Mouse (Mus musculus) liver, embryonic 14.5 days (tissue): ENCODE results near the gene Crhr2. TPM values are rescaled to one million over a fixed set of nuclear protein-coding genes. Genes with fewer than 3 reads are reported as not detected.

Experiments
- ATAC-seq: fragments of 200-750 bp; cut with Nextera tagmentation; 2 replicates; pipeline ENCODE4 v1.8.0; 2017; ENCODE audit warnings: moderate number of reproducible peaks, mild to moderate bottlenecking, moderate library complexity; ENCODE audit not compliant: insufficient read depth
- DNase-seq, 3 experiments: peaks; one replicate each; pipeline ENCODE4 v3.0.0-alpha.2; 2012 to 2013; ENCODE audit warnings: low read depth in 3 of 3, low spot score in 3 of 3
- H3K27ac ChIP-seq: fragments of 300-500 bp; sonication (generic); 2 replicates; pipeline ENCODE4 v1.5.1; 2014; ENCODE audit warnings: moderate library complexity, mild to moderate bottlenecking, control low read depth, inconsistent platforms
- H3K27me3 ChIP-seq: fragments of 300-500 bp; sonication (generic); 2 replicates; pipeline ENCODE4 v1.6.1; 2014; ENCODE audit warnings: mild to moderate bottlenecking, low read length, moderate library complexity; ENCODE audit not compliant: control insufficient read depth, insufficient read depth
- H3K36me3 ChIP-seq: fragments of 300-500 bp; sonication (generic); replicated peaks from 2 replicates; pipeline ENCODE4 v1.6.1; 2014; ENCODE audit warnings: low read depth; ENCODE audit not compliant: control insufficient read depth, insufficient read depth
- H3K4me1 ChIP-seq, 2 experiments: fragments of 200-500 bp in 1 of 2; fragments of 300-500 bp in 1 of 2; sonication (generic) in 1 of 2; replicated peaks; 2 replicates each; pipeline ENCODE4 v1.6.1; 2012 to 2014; ENCODE audit warnings: antibody characterized with exemption in 1 of 2, inconsistent platforms in 1 of 2, low read length in 1 of 2; ENCODE audit not compliant: control insufficient read depth in 2 of 2, insufficient read depth in 2 of 2
- H3K4me2 ChIP-seq: fragments of 300-500 bp; sonication (generic); 2 replicates; pipeline ENCODE4 v1.6.1; 2014; ENCODE audit warnings: low read depth, mild to moderate bottlenecking, control low read depth, moderate library complexity
- H3K4me3 ChIP-seq, 2 experiments: fragments of 200-500 bp in 1 of 2; fragments of 300-500 bp in 1 of 2; sonication (generic) in 1 of 2; 2 replicates each; pipeline ENCODE4 v1.5.1; 2012 to 2014; ENCODE audit warnings: low read depth in 2 of 2, low read length in 2 of 2, mild to moderate bottlenecking in 2 of 2, control low read depth in 1 of 2, inconsistent platforms in 1 of 2, moderate library complexity in 1 of 2; ENCODE audit not compliant: insufficient read depth in 1 of 2
- H3K9ac ChIP-seq: fragments of 300-500 bp; sonication (generic); replicated peaks from 2 replicates; pipeline ENCODE4 v1.6.1; 2014; ENCODE audit warnings: mild to moderate bottlenecking, control low read depth, moderate library complexity
- H3K9me3 ChIP-seq: fragments of 300-500 bp; sonication (generic); 2 replicates; pipeline ENCODE4 v1.6.1; 2016; ENCODE audit warnings: low read length, mixed read lengths; ENCODE audit not compliant: control insufficient read depth
- CTCF ChIP-seq: IDR thresholded peaks from 2 replicates; pipeline ENCODE4 v1.5.1; 2016; ENCODE audit warnings: antibody characterized with exemption, low read depth, control low read depth
- EP300 ChIP-seq: IDR thresholded peaks from 2 replicates; pipeline ENCODE4 v1.6.1; 2016; ENCODE audit warnings: antibody characterized with exemption, low read depth
- WGBS: fragments of 180-500 bp; shearing (Covaris S2); extraction: QIAGEN DNeasy Blood & Tissue Kit; methylation state at CpG from one replicate; pipeline ENCODE4 v1.1.7; 2014; ENCODE audit not compliant: insufficient replicate concordance; 5-methylcytosine and 5-hydroxymethylcytosine counted together
- polyA plus RNA-seq, 2 experiments: library from polyadenylated mRNA; depleted of rRNA in 1 of 2; stranded (reverse) in 1 of 2; unstranded in 1 of 2; fragments of >200 nt; fragmentation: Nextera tagmentation in 1 of 2; extraction: Ambion mirVana in 1 of 2; gene quantifications; 2 replicates each; pipeline versions ENCODE4 v1.2.1 to v1.2.3; 2012 to 2014

Crhr2 gene
- polyA plus RNA-seq, 2 experiments: 0.30 to 0.73 TPM

- Histone ChIP-seq H3K9ac (no peak overlapping the region), H3K4me3 (no peak overlapping the region), H3K4me1 (no peaks in the 10 kb centered on the region), H3K4me2 (no peak overlapping the region), H3K9me3 (no peaks in the 10 kb centered on the region), H3K27me3 (no peaks in the 10 kb centered on the region), H3K27ac (no peak overlapping the region), H3K36me3 (no peaks in the 10 kb centered on the region)
- DNase-seq (no peak), ATAC-seq (no peak)
- TF ChIP-seq EP300 (no peak), CTCF (no peak)
These were observed 4.4 kb downstream of the Crhr2 start for GRCm38 (mm10) chr6:55128391-55128790.

- Histone ChIP-seq H3K27me3 (no peaks in the 10 kb centered on the region), H3K4me1 (no peaks in the 10 kb centered on the region), H3K36me3 (no peaks in the 10 kb centered on the region), H3K4me3 (no peak overlapping the region), H3K9ac (no peak overlapping the region), H3K9me3 (no peaks in the 10 kb centered on the region), H3K4me2 (no peak overlapping the region), H3K27ac (no peak overlapping the region)
- WGBS: 60% methylated on average over 5 of the region's 5 CpGs
- no peak for ATAC-seq
- no peak for DNase-seq
- TF ChIP-seq CTCF (no peak), EP300 (no peak)
These were observed 6.2 kb downstream of the Crhr2 start for GRCm38 (mm10) chr6:55126576-55126975.

- H3K9me3 ChIP-seq: no peaks in the 10 kb centered on the region
- H3K9ac ChIP-seq: no peak overlapping the region
- ATAC-seq (no peak), DNase-seq (no peak)
- no peak overlapping the region for H3K27ac ChIP-seq
- H3K36me3 ChIP-seq: no peaks in the 10 kb centered on the region
- TF ChIP-seq EP300 (no peak), CTCF (no peak)
- WGBS: 15% methylated on average over 4 of the region's 4 CpGs
- H3K4me1 ChIP-seq: no peaks in the 10 kb centered on the region
- peaks cover 12% of the 10 kb centered on the region for H3K27me3 ChIP-seq
- no peak overlapping the region for H3K4me2 ChIP-seq
- no peak overlapping the region for H3K4me3 ChIP-seq
These were observed 9.8 kb downstream of the Crhr2 start for GRCm38 (mm10) chr6:55123056-55123455.

GRCm38 (mm10) chr6:55117325-55118109 is 15.3 kb downstream of the Crhr2 start:
- Histone ChIP-seq H3K4me3 (peak overlapping the region in 1 of 2 experiments; percentile 43; a peak in 3 of 4 replicates), H3K9ac (no peak overlapping the region), H3K27me3 (peaks cover 34% of the 10 kb centered on the region), H3K4me1 (no peaks in the 10 kb centered on the region), H3K9me3 (no peaks in the 10 kb centered on the region), H3K4me2 (peak overlapping the region; percentile 57), H3K27ac (no peak overlapping the region), H3K36me3 (no peaks in the 10 kb centered on the region)
- ATAC-seq (peak; percentile 72), DNase-seq (peak in 1 of 3 experiments; percentile 19)
- 2% methylated on average over 68 of the region's 68 CpGs for WGBS
- TF ChIP-seq CTCF: no peak
- no peak for TF ChIP-seq EP300

GRCm38 (mm10) chr6:55108358-55108757 is 24.5 kb downstream of the Crhr2 start:
- no peak for ATAC-seq

More at GRCm38 (mm10) chr6:55108358-55108757, 24.5 kb downstream of the Crhr2 start:
- no peak for TF ChIP-seq CTCF
- no peak for TF ChIP-seq EP300
- no peaks in the 10 kb centered on the region for H3K9me3 ChIP-seq
- no peaks in the 10 kb centered on the region for H3K36me3 ChIP-seq
- no peak overlapping the region for H3K27ac ChIP-seq
- H3K4me3 ChIP-seq: no peak overlapping the region
- H3K4me2 ChIP-seq: no peak overlapping the region
- DNase-seq: peak in 2 of 3 experiments; percentile 29 to 33
- H3K27me3 ChIP-seq: no peaks in the 10 kb centered on the region
- 8% methylated on average over 7 of the region's 7 CpGs for WGBS
- no peak overlapping the region for H3K9ac ChIP-seq
- H3K4me1 ChIP-seq: no peaks in the 10 kb centered on the region
